Mouse (Mus musculus) embryonic facial prominence, embryonic 12.5 days (tissue): ENCODE data around the gene Syne3. TPM values are rescaled to one million over a fixed set of nuclear protein-coding genes. Genes with fewer than 3 reads are reported as not detected.

Experiments used
- ATAC-seq: fragments of 200-750 bp; cut with Nextera tagmentation; 2 replicates; pipeline ENCODE4 v1.8.0; 2017; ENCODE audit not compliant: insufficient number of reproducible peaks, insufficient read depth, low FRiP score, low TSS enrichment
- H3K27ac ChIP-seq: fragments of 300-500 bp; sonication (generic); 2 replicates; pipeline ENCODE4 v1.5.1; 2016; ENCODE audit warnings: mild to moderate bottlenecking
- H3K27me3 ChIP-seq: fragments of 300-500 bp; sonication (generic); 2 replicates; pipeline ENCODE4 v1.6.1; 2016; ENCODE audit warnings: mild to moderate bottlenecking, moderate library complexity
- H3K36me3 ChIP-seq: fragments of 300-500 bp; sonication (generic); 2 replicates; pipeline ENCODE4 v1.6.1; 2016; ENCODE audit warnings: mild to moderate bottlenecking
- H3K4me1 ChIP-seq: fragments of 300-500 bp; sonication (generic); 2 replicates; pipeline ENCODE4 v1.6.1; 2016
- H3K4me2 ChIP-seq: fragments of 300-500 bp; sonication (generic); replicated peaks from 2 replicates; pipeline ENCODE4 v1.6.1; 2016; ENCODE audit warnings: mild to moderate bottlenecking, moderate library complexity
- H3K4me3 ChIP-seq: fragments of 300-500 bp; sonication (generic); 2 replicates; pipeline ENCODE4 v1.5.1; 2016; ENCODE audit warnings: mild to moderate bottlenecking
- H3K9ac ChIP-seq: fragments of 300-500 bp; sonication (generic); 2 replicates; pipeline ENCODE4 v1.6.1; 2016; ENCODE audit warnings: mild to moderate bottlenecking, moderate library complexity
- H3K9me3 ChIP-seq: fragments of 300-500 bp; sonication (generic); 2 replicates; pipeline ENCODE4 v1.6.1; 2016; ENCODE audit warnings: mild to moderate bottlenecking, moderate library complexity
- WGBS: fragments of 180-500 bp; shearing (Covaris S2); methylation state at CpG from one replicate; pipeline ENCODE4 v1.1.7; 2016; 5-methylcytosine and 5-hydroxymethylcytosine counted together
- polyA plus RNA-seq: library from polyadenylated mRNA; unstranded; fragments of >200 nt; fragmentation: Nextera tagmentation; extraction: Ambion mirVana; gene quantifications from 2 replicates; pipeline ENCODE4 v1.2.1, GENCODE M21; 2016

Syne3 gene
- polyA plus RNA-seq, 1 experiment from 2014 or later = 0.79 TPM

DNA sequence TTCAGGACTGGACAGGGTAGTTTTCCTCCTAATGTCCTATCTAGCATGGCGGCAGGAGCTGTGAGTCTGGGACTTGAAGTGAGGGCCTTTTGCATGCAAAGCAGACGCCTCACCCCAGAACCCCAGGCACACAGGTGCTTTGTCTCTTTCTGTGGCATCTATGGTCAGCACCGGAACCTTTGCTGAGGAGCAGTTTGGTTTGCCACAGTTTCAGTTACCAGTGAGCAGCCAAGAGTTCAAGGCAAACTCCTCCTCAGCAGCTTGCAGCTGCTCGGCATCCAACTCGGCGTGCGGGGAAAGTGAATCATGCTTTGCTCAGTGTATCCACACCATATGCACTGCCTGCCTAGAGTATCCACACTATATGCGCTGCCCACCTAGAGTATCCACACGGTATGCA, 13.2 kb upstream of the Syne3 start:
- Histone ChIP-seq H3K27ac (no peak overlapping the region), H3K9ac (no peak overlapping the region), H3K4me2 (no peak overlapping the region), H3K27me3 (no peaks in the 10 kb centered on the region), H3K36me3 (no peaks in the 10 kb centered on the region), H3K4me1 (no peaks in the 10 kb centered on the region), H3K9me3 (peaks cover 12% of the 10 kb centered on the region), H3K4me3 (no peak overlapping the region)
- 97% methylated on average over 9 of the region's 9 CpGs for WGBS
- no peak for ATAC-seq

GRCm38 (mm10) chr12:105022141-105022540, 12.5 kb upstream of the Syne3 start:
- ATAC-seq = no peak
- Histone ChIP-seq H3K9ac (no peak overlapping the region), H3K9me3 (peaks cover 12% of the 10 kb centered on the region), H3K27me3 (no peaks in the 10 kb centered on the region), H3K27ac (no peak overlapping the region), H3K36me3 (no peaks in the 10 kb centered on the region), H3K4me3 (no peak overlapping the region), H3K4me1 (no peaks in the 10 kb centered on the region), H3K4me2 (no peak overlapping the region)
- WGBS = 63% methylated on average over 7 of the region's 7 CpGs

DNA sequence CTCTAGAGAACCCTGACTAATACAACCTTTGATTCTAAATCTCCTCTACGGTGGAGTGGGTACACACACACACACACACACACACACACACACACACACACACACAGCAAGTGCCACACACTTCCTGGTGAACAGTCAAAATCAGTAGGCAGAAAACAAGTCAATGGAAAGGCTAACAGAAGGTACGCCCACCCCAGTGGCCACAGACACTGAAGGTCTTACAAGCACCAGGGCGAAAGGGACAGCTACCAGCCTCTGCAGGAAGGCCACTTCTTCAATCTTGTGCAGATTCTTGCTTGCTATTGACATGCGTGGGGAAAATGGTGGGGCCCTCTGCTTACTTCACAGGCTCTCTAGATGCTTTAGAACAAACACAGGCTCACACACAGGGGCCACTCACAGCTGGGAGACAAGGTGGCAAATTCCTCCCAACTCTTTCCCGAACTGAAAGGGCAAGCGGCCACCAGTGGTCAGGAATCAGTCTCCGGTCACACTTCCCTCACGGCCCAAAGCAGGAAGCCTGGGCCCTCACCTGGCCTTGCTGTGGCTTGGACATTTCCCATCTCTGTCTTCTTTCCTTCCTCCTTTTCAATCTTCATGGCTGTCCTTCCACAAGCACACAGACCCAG, 11.9 kb upstream of the Syne3 start:
- Histone ChIP-seq H3K9ac (no peak overlapping the region), H3K36me3 (no peaks in the 10 kb centered on the region), H3K9me3 (peaks cover 12% of the 10 kb centered on the region), H3K27me3 (no peaks in the 10 kb centered on the region), H3K4me2 (no peak overlapping the region), H3K4me3 (no peak overlapping the region), H3K27ac (no peak overlapping the region), H3K4me1 (no peaks in the 10 kb centered on the region)
- WGBS = 80% methylated on average over 8 of the region's 8 CpGs
- no peak for ATAC-seq

GRCm38 (mm10) chr12:105019359-105020219, 10.0 kb upstream of the Syne3 start:
- no peak overlapping the region for H3K27ac ChIP-seq
- no peaks in the 10 kb centered on the region for H3K36me3 ChIP-seq
- ATAC-seq = no peak
- H3K9me3 ChIP-seq = peaks cover 12% of the 10 kb centered on the region
- no peaks in the 10 kb centered on the region for H3K4me1 ChIP-seq
- no peaks in the 10 kb centered on the region for H3K27me3 ChIP-seq
- WGBS = 77% methylated on average over 19 of the region's 19 CpGs
- H3K4me3 ChIP-seq = no peak overlapping the region
- H3K9ac ChIP-seq = no peak overlapping the region
- H3K4me2 ChIP-seq = no peak overlapping the region

GRCm38 (mm10) chr12:105016639-105017038, 7.0 kb upstream of the Syne3 start:
- H3K9me3 ChIP-seq = no peaks in the 10 kb centered on the region
- no peak overlapping the region for H3K27ac ChIP-seq
- H3K36me3 ChIP-seq = no peaks in the 10 kb centered on the region
- H3K4me3 ChIP-seq = no peak overlapping the region
- no peak overlapping the region for H3K9ac ChIP-seq
- no peaks in the 10 kb centered on the region for H3K4me1 ChIP-seq
- peaks cover 4% of the 10 kb centered on the region; the same call in 1 of the 2 replicates for H3K27me3 ChIP-seq
- 79% methylated on average over 10 of the region's 10 CpGs for WGBS
- no peak for ATAC-seq
- H3K4me2 ChIP-seq = no peak overlapping the region

DNA sequence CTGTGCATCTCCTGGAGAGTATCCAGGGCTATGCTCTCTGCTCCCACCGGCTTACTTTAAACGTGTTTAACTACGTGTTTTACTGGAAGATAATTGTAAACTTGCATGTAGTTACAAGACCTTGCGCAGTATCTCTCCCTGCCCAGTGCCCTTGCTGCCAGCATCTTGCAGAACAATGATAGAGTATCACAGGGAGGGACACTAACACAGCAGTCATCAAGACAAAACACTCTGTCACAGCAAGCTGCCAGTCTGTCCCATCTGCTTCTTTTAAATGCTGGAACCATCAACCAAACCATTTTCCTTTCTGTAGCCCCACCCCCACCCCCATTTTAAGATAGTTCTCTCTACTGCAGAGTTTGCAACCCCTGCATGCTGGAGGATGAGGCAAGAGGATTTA, 6.6 kb upstream of the Syne3 start:
- H3K4me1 ChIP-seq = no peaks in the 10 kb centered on the region
- H3K4me2 ChIP-seq = no peak overlapping the region
- ATAC-seq = no peak
- H3K4me3 ChIP-seq = no peak overlapping the region
- H3K9me3 ChIP-seq = no peaks in the 10 kb centered on the region
- 74% methylated on average over 4 of the region's 4 CpGs for WGBS
- H3K9ac ChIP-seq = no peak overlapping the region
- H3K27me3 ChIP-seq = peaks cover 6% of the 10 kb centered on the region; the same call in 1 of the 2 replicates
- H3K36me3 ChIP-seq = no peaks in the 10 kb centered on the region
- H3K27ac ChIP-seq = no peak overlapping the region

DNA sequence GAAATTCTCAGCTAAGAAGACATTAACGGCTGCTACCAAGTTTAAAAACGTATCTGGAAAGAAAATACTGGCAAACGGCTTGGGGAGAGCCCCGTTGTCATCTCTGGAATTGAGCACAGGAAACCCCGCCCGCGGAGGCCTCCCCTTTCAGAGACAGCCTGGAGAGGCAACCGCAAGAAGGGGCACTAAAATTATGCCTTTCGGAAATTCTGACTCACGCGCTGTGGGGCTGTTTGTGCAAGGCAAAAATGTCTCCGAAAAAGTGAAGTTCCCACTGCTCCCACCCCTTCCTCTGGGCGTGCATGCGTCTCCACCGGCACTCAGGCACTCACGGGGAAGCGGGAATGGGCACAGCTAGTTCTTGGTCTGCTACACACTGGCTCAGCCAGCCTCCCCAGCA, 3.5 kb upstream of the Syne3 start:
- no peaks in the 10 kb centered on the region for H3K9me3 ChIP-seq
- H3K4me3 ChIP-seq = no peak overlapping the region
- 0 out of 2 replicates have a peak overlapping the region, but pooled peaks have one; percentile 31 for H3K27ac ChIP-seq
- H3K27me3 ChIP-seq = peaks cover 33% of the 10 kb centered on the region
- H3K36me3 ChIP-seq = no peaks in the 10 kb centered on the region
- ATAC-seq = no peak
- peak overlapping the region; percentile 24 for H3K4me2 ChIP-seq
- H3K4me1 ChIP-seq = peaks cover 17% of the 10 kb centered on the region
- H3K9ac ChIP-seq = no peak overlapping the region
- 32% methylated on average over 17 of the region's 17 CpGs for WGBS

DNA sequence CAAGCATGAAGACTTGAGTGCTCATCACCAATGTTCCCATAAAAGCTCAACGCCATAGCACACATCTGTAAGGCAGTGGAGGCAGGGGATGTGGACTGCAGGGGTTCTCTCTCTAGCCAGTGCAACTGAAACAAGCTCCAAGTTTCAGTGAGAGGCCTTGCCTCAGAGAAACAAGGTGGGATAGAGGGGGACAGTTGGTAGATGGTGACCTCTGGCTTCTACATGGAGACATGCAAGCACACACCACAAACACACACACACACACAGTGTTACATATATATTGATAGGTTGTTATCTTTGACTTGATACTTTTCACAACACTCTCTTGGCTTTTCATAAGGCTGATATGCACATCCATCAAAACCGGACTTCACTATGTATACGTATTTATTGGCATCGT, 2.7 kb upstream of the Syne3 start:
- no peaks in the 10 kb centered on the region for H3K9me3 ChIP-seq

GRCm38 (mm10) chr12:105011589-105011988, 2.0 kb upstream of the Syne3 start:
- WGBS = 86% methylated on average over 1 of the region's 1 CpGs

More for the DNA sequence above, 2.7 kb upstream of the Syne3 start:
- Histone ChIP-seq H3K4me1 (peaks cover 17% of the 10 kb centered on the region), H3K27ac (no peak overlapping the region), H3K27me3 (peaks cover 40% of the 10 kb centered on the region), H3K9ac (no peak overlapping the region), H3K36me3 (no peaks in the 10 kb centered on the region), H3K4me2 (no peak overlapping the region), H3K4me3 (no peak overlapping the region)
- ATAC-seq = no peak
- 97% methylated on average over 4 of the region's 4 CpGs for WGBS

GRCm38 (mm10) chr12:105010213-105010790, 693 bp upstream of the Syne3 start:
- H3K4me1 ChIP-seq = peaks cover 17% of the 10 kb centered on the region
- H3K27me3 ChIP-seq = peaks cover 49% of the 10 kb centered on the region
- no peaks in the 10 kb centered on the region for H3K36me3 ChIP-seq
- peak overlapping the region; percentile 60 for H3K4me3 ChIP-seq
- peak overlapping the region; percentile 63; the same call in 1 of the 2 replicates for H3K9ac ChIP-seq
- ATAC-seq = peak; percentile 28; the same call in 1 of the 2 replicates
- WGBS = 16% methylated on average over 9 of the region's 9 CpGs
- no peaks in the 10 kb centered on the region for H3K9me3 ChIP-seq
- peak overlapping the region; percentile 98 for H3K4me2 ChIP-seq
- no peak overlapping the region for H3K27ac ChIP-seq

More at GRCm38 (mm10) chr12:105011589-105011988, 2.0 kb upstream of the Syne3 start:
- H3K4me2 ChIP-seq = no peak overlapping the region
- no peaks in the 10 kb centered on the region for H3K36me3 ChIP-seq
- H3K9me3 ChIP-seq = no peaks in the 10 kb centered on the region
- no peak overlapping the region for H3K4me3 ChIP-seq
- H3K4me1 ChIP-seq = peaks cover 17% of the 10 kb centered on the region
- H3K27me3 ChIP-seq = peaks cover 44% of the 10 kb centered on the region
- no peak for ATAC-seq
- no peak overlapping the region for H3K9ac ChIP-seq
- no peak overlapping the region for H3K27ac ChIP-seq

DNA sequence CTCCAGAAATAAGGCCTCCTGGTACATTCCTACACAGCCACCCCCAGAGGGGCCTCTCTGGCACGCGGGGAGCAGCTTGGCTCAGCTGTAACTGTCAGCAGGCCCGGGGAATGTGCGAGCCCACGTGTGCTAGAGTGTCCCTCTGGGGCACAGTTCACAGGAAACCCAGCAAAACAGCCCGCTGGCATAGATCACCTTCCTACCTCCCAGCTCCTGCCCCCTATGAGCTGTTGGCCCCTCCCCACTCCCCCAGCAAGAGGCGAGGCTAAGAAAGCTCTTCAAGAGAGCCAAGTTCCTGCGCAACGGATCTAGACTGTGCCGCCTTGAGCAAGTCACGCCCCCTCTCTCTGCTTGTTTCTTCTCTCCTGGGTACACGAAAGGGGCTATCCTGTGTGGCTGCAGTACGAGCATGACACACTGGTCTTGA, 844 bp downstream of the Syne3 start:
- Histone ChIP-seq H3K4me1 (peaks cover 17% of the 10 kb centered on the region), H3K36me3 (no peaks in the 10 kb centered on the region), H3K4me3 (peak overlapping the region; percentile 60), H3K9ac (no peak overlapping the region), H3K27ac (no peak overlapping the region), H3K9me3 (no peaks in the 10 kb centered on the region), H3K4me2 (peak overlapping the region; percentile 98), H3K27me3 (peaks cover 49% of the 10 kb centered on the region)
- under 1% methylated on average over 13 of the region's 13 CpGs for WGBS
- ATAC-seq = peak; percentile 42
